Mouse (Mus musculus) intestine, embryonic 15.5 days (tissue): ENCODE data around the gene Cacna2d3. TPM values are rescaled to one million over a fixed set of nuclear protein-coding genes. Genes with fewer than 3 reads are reported as not detected.

ENCODE experiments used
- ATAC-seq: fragments of 200-750 bp; cut with Nextera tagmentation; 2 replicates; pipeline ENCODE4 v1.8.0; 2017; ENCODE audit warnings: moderate TSS enrichment, moderate library complexity
- H3K27ac ChIP-seq: fragments of 300-500 bp; sonication (generic); 2 replicates; pipeline ENCODE4 v1.5.1; 2015; ENCODE audit warnings: mild to moderate bottlenecking, inconsistent platforms
- H3K27me3 ChIP-seq: fragments of 300-500 bp; sonication (generic); replicated peaks from 2 replicates; pipeline ENCODE4 v1.6.1; 2015; ENCODE audit warnings: inconsistent platforms
- H3K36me3 ChIP-seq: fragments of 300-500 bp; sonication (generic); 2 replicates; pipeline ENCODE4 v1.6.1; 2015; ENCODE audit warnings: inconsistent platforms
- H3K4me1 ChIP-seq: fragments of 300-500 bp; sonication (generic); replicated peaks from 2 replicates; pipeline ENCODE4 v1.6.1; 2015; ENCODE audit warnings: inconsistent platforms
- H3K4me2 ChIP-seq: fragments of 300-500 bp; sonication (generic); replicated peaks from 2 replicates; pipeline ENCODE4 v1.6.1; 2015; ENCODE audit warnings: mild to moderate bottlenecking, inconsistent platforms
- H3K4me3 ChIP-seq: fragments of 300-500 bp; sonication (generic); replicated peaks from 2 replicates; pipeline ENCODE4 v1.5.1; 2015; ENCODE audit warnings: inconsistent platforms
- H3K9ac ChIP-seq: fragments of 300-500 bp; sonication (generic); 2 replicates; pipeline ENCODE4 v1.6.1; 2015; ENCODE audit warnings: inconsistent platforms
- H3K9me3 ChIP-seq: fragments of 300-500 bp; sonication (generic); 2 replicates; pipeline ENCODE4 v1.6.1; 2016; ENCODE audit warnings: inconsistent platforms
- WGBS: fragments of 180-500 bp; shearing (Covaris S2); methylation state at CpG from one replicate; pipeline ENCODE4 v1.1.7; 2015; 5-methylcytosine and 5-hydroxymethylcytosine counted together
- polyA plus RNA-seq: library from polyadenylated mRNA; unstranded; fragments of >200 nt; fragmentation: Nextera tagmentation; extraction: Ambion mirVana; gene quantifications from 2 replicates; pipeline ENCODE4 v1.2.1, GENCODE M21; 2015

Gene Cacna2d3
- polyA plus RNA-seq, 1 experiment from 2014 or later = 1.4 TPM

GRCm38 (mm10) chr14:29144184-29144583, 577.5 kb downstream of the Cacna2d3 start:
- Histone ChIP-seq H3K36me3 (no peaks in the 10 kb centered on the region), H3K4me2 (no peak overlapping the region), H3K27ac (no peak overlapping the region), H3K4me1 (no peaks in the 10 kb centered on the region), H3K27me3 (no peaks in the 10 kb centered on the region), H3K4me3 (no peak overlapping the region), H3K9ac (no peak overlapping the region), H3K9me3 (no peaks in the 10 kb centered on the region)
- WGBS = 60% methylated on average over 2 of the region's 2 CpGs
- no peak for ATAC-seq

- H3K4me1 ChIP-seq = no peaks in the 10 kb centered on the region
- H3K4me2 ChIP-seq = no peak overlapping the region
- H3K27ac ChIP-seq = no peak overlapping the region
- H3K9me3 ChIP-seq = no peaks in the 10 kb centered on the region
- WGBS = 85% methylated on average over 7 of the region's 7 CpGs
- no peak overlapping the region for H3K4me3 ChIP-seq
- no peak for ATAC-seq
- no peak overlapping the region for H3K9ac ChIP-seq
- no peaks in the 10 kb centered on the region for H3K27me3 ChIP-seq
- no peaks in the 10 kb centered on the region for H3K36me3 ChIP-seq
Measured at GRCm38 (mm10) chr14:29137614-29138013, 584.0 kb downstream of the Cacna2d3 start.

- Histone ChIP-seq H3K4me2 (no peak overlapping the region), H3K27ac (no peak overlapping the region), H3K4me3 (no peak overlapping the region), H3K9me3 (no peaks in the 10 kb centered on the region), H3K36me3 (no peaks in the 10 kb centered on the region), H3K9ac (no peak overlapping the region), H3K27me3 (no peaks in the 10 kb centered on the region), H3K4me1 (no peaks in the 10 kb centered on the region)
- ATAC-seq = no peak
- 76% methylated on average over 10 of the region's 10 CpGs for WGBS
Measured at GRCm38 (mm10) chr14:29137006-29137579, 584.6 kb downstream of the Cacna2d3 start.

- Histone ChIP-seq H3K4me2 (no peak overlapping the region), H3K4me1 (no peaks in the 10 kb centered on the region), H3K27me3 (no peaks in the 10 kb centered on the region), H3K4me3 (no peak overlapping the region), H3K27ac (no peak overlapping the region), H3K9ac (no peak overlapping the region), H3K9me3 (no peaks in the 10 kb centered on the region), H3K36me3 (no peaks in the 10 kb centered on the region)
- WGBS = 79% methylated on average over 5 of the region's 5 CpGs
- no peak for ATAC-seq
Measured at GRCm38 (mm10) chr14:29134901-29135300, 586.8 kb downstream of the Cacna2d3 start.

GRCm38 (mm10) chr14:29130511-29130910, 591.2 kb downstream of the Cacna2d3 start:
- no peaks in the 10 kb centered on the region for H3K36me3 ChIP-seq
- no peak overlapping the region for H3K9ac ChIP-seq

GRCm38 (mm10) chr14:29123886-29124285, 597.8 kb downstream of the Cacna2d3 start:
- Histone ChIP-seq H3K9ac (no peak overlapping the region), H3K9me3 (no peaks in the 10 kb centered on the region), H3K36me3 (no peaks in the 10 kb centered on the region), H3K4me3 (no peak overlapping the region), H3K4me2 (no peak overlapping the region), H3K4me1 (no peaks in the 10 kb centered on the region), H3K27ac (no peak overlapping the region), H3K27me3 (no peaks in the 10 kb centered on the region)
- ATAC-seq = no peak

More at GRCm38 (mm10) chr14:29130511-29130910, 591.2 kb downstream of the Cacna2d3 start:
- Histone ChIP-seq H3K4me2 (no peak overlapping the region), H3K9me3 (no peaks in the 10 kb centered on the region), H3K27me3 (no peaks in the 10 kb centered on the region), H3K4me3 (no peak overlapping the region), H3K27ac (no peak overlapping the region), H3K4me1 (no peaks in the 10 kb centered on the region)
- no peak for ATAC-seq

GRCm38 (mm10) chr14:29122749-29123148, 598.9 kb downstream of the Cacna2d3 start:
- ATAC-seq = no peak
- Histone ChIP-seq H3K9ac (no peak overlapping the region), H3K36me3 (no peaks in the 10 kb centered on the region), H3K27ac (no peak overlapping the region), H3K4me1 (no peaks in the 10 kb centered on the region), H3K4me2 (no peak overlapping the region), H3K27me3 (no peaks in the 10 kb centered on the region), H3K4me3 (no peak overlapping the region), H3K9me3 (no peaks in the 10 kb centered on the region)
- WGBS = 83% methylated on average over 3 of the region's 3 CpGs

- Histone ChIP-seq H3K4me2 (no peak overlapping the region), H3K27me3 (no peaks in the 10 kb centered on the region), H3K9me3 (no peaks in the 10 kb centered on the region), H3K4me3 (no peak overlapping the region), H3K27ac (no peak overlapping the region), H3K9ac (no peak overlapping the region), H3K4me1 (no peaks in the 10 kb centered on the region), H3K36me3 (no peaks in the 10 kb centered on the region)
- no peak for ATAC-seq
- WGBS = 50% methylated on average over 9 of the region's 9 CpGs
Measured at GRCm38 (mm10) chr14:29113852-29114450, 607.7 kb downstream of the Cacna2d3 start.

- 87% methylated on average over 6 of the region's 6 CpGs for WGBS
- no peaks in the 10 kb centered on the region for H3K9me3 ChIP-seq
Measured at GRCm38 (mm10) chr14:29111666-29112065, 610.0 kb downstream of the Cacna2d3 start.

GRCm38 (mm10) chr14:29110351-29111091, 611.1 kb downstream of the Cacna2d3 start:
- Histone ChIP-seq H3K4me1 (no peaks in the 10 kb centered on the region), H3K4me3 (no peak overlapping the region), H3K4me2 (no peak overlapping the region), H3K9ac (no peak overlapping the region), H3K9me3 (no peaks in the 10 kb centered on the region), H3K27ac (no peak overlapping the region), H3K36me3 (no peaks in the 10 kb centered on the region), H3K27me3 (no peaks in the 10 kb centered on the region)
- WGBS = 84% methylated on average over 9 of the region's 9 CpGs
- no peak for ATAC-seq

More at GRCm38 (mm10) chr14:29111666-29112065, 610.0 kb downstream of the Cacna2d3 start:
- H3K4me3 ChIP-seq = no peak overlapping the region
- no peaks in the 10 kb centered on the region for H3K4me1 ChIP-seq
- no peaks in the 10 kb centered on the region for H3K36me3 ChIP-seq
- no peak overlapping the region for H3K27ac ChIP-seq
- H3K27me3 ChIP-seq = no peaks in the 10 kb centered on the region
- no peak overlapping the region for H3K4me2 ChIP-seq
- H3K9ac ChIP-seq = no peak overlapping the region
- no peak for ATAC-seq

GRCm38 (mm10) chr14:29107464-29107863, 614.2 kb downstream of the Cacna2d3 start:
- WGBS = 80% methylated on average over 5 of the region's 5 CpGs

GRCm38 (mm10) chr14:29097776-29098175, 623.9 kb downstream of the Cacna2d3 start:
- ATAC-seq = no peak
- no peaks in the 10 kb centered on the region for H3K27me3 ChIP-seq
- H3K9me3 ChIP-seq = no peaks in the 10 kb centered on the region
- no peak overlapping the region for H3K4me2 ChIP-seq
- no peak overlapping the region for H3K4me3 ChIP-seq
- H3K27ac ChIP-seq = no peak overlapping the region
- H3K9ac ChIP-seq = no peak overlapping the region
- no peaks in the 10 kb centered on the region for H3K4me1 ChIP-seq
- WGBS = 77% methylated on average over 12 of the region's 12 CpGs
- H3K36me3 ChIP-seq = no peaks in the 10 kb centered on the region

More at GRCm38 (mm10) chr14:29107464-29107863, 614.2 kb downstream of the Cacna2d3 start:
- Histone ChIP-seq H3K27me3 (no peaks in the 10 kb centered on the region), H3K9me3 (no peaks in the 10 kb centered on the region), H3K27ac (no peak overlapping the region), H3K4me1 (no peaks in the 10 kb centered on the region), H3K4me2 (no peak overlapping the region), H3K9ac (no peak overlapping the region), H3K36me3 (no peaks in the 10 kb centered on the region), H3K4me3 (no peak overlapping the region)
- ATAC-seq = no peak
